Mouse (Mus musculus) stomach, postnatal 0 days (tissue): Measurements from ENCODE around the gene Grip2.

Experiments used
- CTCF ChIP-seq: IDR thresholded peaks from 2 replicates; pipeline ENCODE4 v1.5.1; 2016; ENCODE audit warnings: antibody characterized with exemption, low read depth, mild to moderate bottlenecking, moderate library complexity
- EP300 ChIP-seq: optimal IDR thresholded peaks from 2 replicates; pipeline ENCODE3; 2016; ENCODE audit warnings: antibody characterized with exemption

DNA sequence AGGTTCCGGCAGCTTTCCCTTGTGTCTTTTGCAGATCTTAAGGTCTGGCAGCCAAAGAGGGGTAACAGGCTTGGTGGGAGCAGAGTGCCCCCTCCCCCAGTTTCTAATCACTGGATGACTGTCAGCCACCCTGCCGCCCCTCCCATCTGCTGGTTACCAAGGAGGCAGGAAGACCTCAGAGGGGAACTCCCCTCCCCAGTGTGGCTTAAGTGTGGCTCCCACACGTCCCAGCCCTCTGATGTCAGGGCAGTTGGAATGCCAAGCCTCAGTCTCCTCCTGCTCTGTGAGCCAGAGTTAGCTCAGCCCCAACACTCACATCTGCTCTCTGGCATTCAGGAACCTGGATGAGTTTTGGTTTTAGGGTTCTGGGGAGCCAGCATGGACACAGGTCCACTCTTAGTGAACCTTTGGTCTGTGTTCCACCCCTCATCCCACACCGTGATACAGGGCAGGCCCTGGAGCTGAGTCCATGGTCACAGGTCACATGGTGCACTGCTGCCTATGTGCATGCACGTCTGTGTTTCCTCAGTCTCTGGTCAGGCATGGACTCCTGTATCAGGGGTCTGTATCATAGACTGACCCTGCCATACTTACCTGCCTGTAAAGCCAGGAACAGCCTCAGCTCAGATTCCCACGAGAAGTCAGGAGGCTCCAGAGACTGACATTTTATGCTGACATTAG, 98.0 kb downstream of the Grip2 start:
- TF ChIP-seq EP300 (no peak), CTCF (no peak)
